Mouse (Mus musculus) heart, embryonic 14.5 days (tissue): ENCODE measurements around the gene Stxbp6. TPM values are rescaled to one million over a fixed set of nuclear protein-coding genes. Genes with fewer than 3 reads are reported as not detected.

Source experiments
- ATAC-seq: fragments of 200-750 bp; cut with Nextera tagmentation; 2 replicates; pipeline ENCODE4 v1.8.0; 2017; ENCODE audit warnings: low read depth, moderate TSS enrichment; ENCODE audit not compliant: insufficient number of reproducible peaks, insufficient read depth, low FRiP score
- H3K27ac ChIP-seq, 2 experiments: fragments of 200-500 bp in 1 of 2; fragments of 300-500 bp in 1 of 2; sonication (generic) in 1 of 2; replicated peaks in 1 of 2; 2 replicates each; pipeline ENCODE4 v1.5.1; 2012 to 2014; ENCODE audit warnings: low read depth in 2 of 2, low read length in 2 of 2, control low read depth in 1 of 2, mild to moderate bottlenecking in 1 of 2, mixed read lengths in 1 of 2; ENCODE audit not compliant: control insufficient read depth in 1 of 2, insufficient read depth in 1 of 2
- H3K27me3 ChIP-seq: fragments of 300-500 bp; sonication (generic); 2 replicates; pipeline ENCODE4 v1.6.1; 2014; ENCODE audit warnings: mild to moderate bottlenecking, low read length, control low read depth; ENCODE audit not compliant: control insufficient read depth, insufficient read depth
- H3K36me3 ChIP-seq: fragments of 300-500 bp; sonication (generic); 2 replicates; pipeline ENCODE4 v1.6.1; 2014; ENCODE audit warnings: mild to moderate bottlenecking, control low read depth, low read length, mixed read lengths; ENCODE audit not compliant: control insufficient read depth, insufficient read depth
- H3K4me1 ChIP-seq, 2 experiments: fragments of 200-500 bp in 1 of 2; fragments of 300-500 bp in 1 of 2; sonication (generic) in 1 of 2; 2 replicates each; pipeline ENCODE4 v1.6.1; 2012 to 2014; ENCODE audit warnings: low read length in 2 of 2, control low read depth in 1 of 2, mixed read lengths in 1 of 2; ENCODE audit not compliant: control insufficient read depth in 2 of 2, insufficient read depth in 2 of 2
- H3K4me2 ChIP-seq: fragments of 300-500 bp; sonication (generic); 2 replicates; pipeline ENCODE4 v1.6.1; 2014; ENCODE audit warnings: mild to moderate bottlenecking, low read length
- H3K4me3 ChIP-seq, 2 experiments: fragments of 200-500 bp in 1 of 2; fragments of 300-500 bp in 1 of 2; sonication (generic) in 1 of 2; 2 replicates each; pipeline ENCODE4 v1.5.1; 2012 to 2014; ENCODE audit warnings: low read length in 2 of 2, mild to moderate bottlenecking in 2 of 2, control low read depth in 1 of 2, low read depth in 1 of 2, moderate library complexity in 1 of 2; ENCODE audit not compliant: control insufficient read depth in 1 of 2, insufficient read depth in 1 of 2
- H3K9ac ChIP-seq: fragments of 300-500 bp; sonication (generic); 2 replicates; pipeline ENCODE4 v1.6.1; 2014; ENCODE audit warnings: mild to moderate bottlenecking, low read length
- H3K9me3 ChIP-seq: fragments of 300-500 bp; sonication (generic); 2 replicates; pipeline ENCODE4 v1.6.1; 2016; ENCODE audit warnings: low read length, control low read depth; ENCODE audit not compliant: control insufficient read depth
- WGBS: fragments of 180-500 bp; shearing (Covaris S2); extraction: QIAGEN DNeasy Blood & Tissue Kit; methylation state at CpG from one replicate; pipeline ENCODE4 v1.1.7; 2014; 5-methylcytosine and 5-hydroxymethylcytosine counted together
- polyA plus RNA-seq: library from polyadenylated mRNA; unstranded; fragments of >200 nt; fragmentation: Nextera tagmentation; extraction: Ambion mirVana; gene quantifications from 2 replicates; pipeline ENCODE4 v1.2.1, GENCODE M21; 2014

Gene Stxbp6
- polyA plus RNA-seq, 1 experiment from 2014 or later = 15.5 TPM

GRCm38 (mm10) chr12:44919613-44920012 lies 154.9 kb downstream of the Stxbp6 start:
- H3K4me3 ChIP-seq = no peak overlapping the region
- no peak overlapping the region for H3K9ac ChIP-seq
- WGBS = 93% methylated on average over 2 of the region's 2 CpGs
- H3K9me3 ChIP-seq = no peaks in the 10 kb centered on the region
- H3K4me2 ChIP-seq = no peak overlapping the region
- H3K36me3 ChIP-seq = no peaks in the 10 kb centered on the region
- ATAC-seq = no peak
- peaks cover 0 to 5% of the 10 kb centered on the region in 2 experiments; a peak in 1 of 4 replicates for H3K4me1 ChIP-seq
- H3K27ac ChIP-seq = no peak overlapping the region
- H3K27me3 ChIP-seq = no peaks in the 10 kb centered on the region

GRCm38 (mm10) chr12:44918929-44919328 lies 155.6 kb downstream of the Stxbp6 start:
- no peak overlapping the region for H3K4me3 ChIP-seq
- no peaks in the 10 kb centered on the region for H3K36me3 ChIP-seq
- H3K4me1 ChIP-seq = peaks cover 0 to 5% of the 10 kb centered on the region in 2 experiments; a peak in 1 of 4 replicates
- H3K9me3 ChIP-seq = no peaks in the 10 kb centered on the region
- H3K27ac ChIP-seq = no peak overlapping the region
- WGBS = 91% methylated on average over 2 of the region's 2 CpGs
- H3K4me2 ChIP-seq = no peak overlapping the region
- no peaks in the 10 kb centered on the region for H3K27me3 ChIP-seq
- no peak for ATAC-seq
- H3K9ac ChIP-seq = no peak overlapping the region

DNA sequence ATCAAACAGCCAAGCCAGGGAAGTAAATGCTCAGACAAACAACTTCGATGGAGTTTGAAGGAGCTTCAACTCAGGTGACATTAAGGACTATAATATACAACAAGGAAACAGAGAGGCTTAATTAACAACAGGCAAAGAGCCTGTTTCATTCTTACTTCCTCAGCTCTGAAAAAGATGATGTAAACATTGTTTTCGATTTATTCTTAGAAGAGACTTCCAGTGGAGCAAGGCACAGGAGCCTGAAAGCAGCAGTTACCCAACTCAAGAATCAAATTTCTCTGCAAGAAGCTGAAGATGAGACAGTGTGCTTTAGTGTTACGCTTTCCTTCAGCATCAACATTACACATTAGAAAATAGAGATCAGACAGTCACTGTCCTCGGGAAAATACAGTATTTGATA lies 160.7 kb downstream of the Stxbp6 start:
- H3K9ac ChIP-seq = no peak overlapping the region
- no peak overlapping the region for H3K4me3 ChIP-seq
- no peaks in the 10 kb centered on the region for H3K9me3 ChIP-seq
- H3K27ac ChIP-seq = no peak overlapping the region
- H3K27me3 ChIP-seq = no peaks in the 10 kb centered on the region
- H3K4me2 ChIP-seq = no peak overlapping the region
- WGBS = 82% methylated on average over 4 of the region's 4 CpGs
- no peaks in the 10 kb centered on the region for H3K36me3 ChIP-seq
- no peak for ATAC-seq
- H3K4me1 ChIP-seq = no peaks in the 10 kb centered on the region

- H3K4me3 ChIP-seq = no peak overlapping the region
- no peaks in the 10 kb centered on the region; a peak in 1 of 4 replicates for H3K4me1 ChIP-seq
- no peaks in the 10 kb centered on the region for H3K9me3 ChIP-seq
- H3K27ac ChIP-seq = no peak overlapping the region
- H3K4me2 ChIP-seq = no peak overlapping the region
- H3K36me3 ChIP-seq = no peaks in the 10 kb centered on the region
- 72% methylated on average over 3 of the region's 3 CpGs for WGBS
- H3K27me3 ChIP-seq = no peaks in the 10 kb centered on the region
- ATAC-seq = no peak
- H3K9ac ChIP-seq = no peak overlapping the region
These were observed 166.3 kb downstream of the Stxbp6 start for GRCm38 (mm10) chr12:44908028-44908702.

GRCm38 (mm10) chr12:44906001-44906400 lies 168.5 kb downstream of the Stxbp6 start:
- no peak overlapping the region for H3K9ac ChIP-seq
- no peaks in the 10 kb centered on the region for H3K36me3 ChIP-seq
- WGBS = 88% methylated on average over 2 of the region's 2 CpGs
- H3K4me2 ChIP-seq = no peak overlapping the region
- H3K9me3 ChIP-seq = no peaks in the 10 kb centered on the region
- no peak overlapping the region for H3K27ac ChIP-seq
- H3K4me1 ChIP-seq = no peaks in the 10 kb centered on the region; a peak in 1 of 4 replicates
- H3K27me3 ChIP-seq = no peaks in the 10 kb centered on the region
- H3K4me3 ChIP-seq = no peak overlapping the region
- ATAC-seq = no peak

- H3K4me2 ChIP-seq = no peak overlapping the region
- no peak overlapping the region for H3K27ac ChIP-seq
- no peaks in the 10 kb centered on the region for H3K9me3 ChIP-seq
- H3K4me3 ChIP-seq = no peak overlapping the region
- H3K27me3 ChIP-seq = no peaks in the 10 kb centered on the region
- no peaks in the 10 kb centered on the region for H3K36me3 ChIP-seq
- ATAC-seq = no peak
- H3K9ac ChIP-seq = no peak overlapping the region
- peaks cover 0 to 3% of the 10 kb centered on the region in 2 experiments; a peak in 2 of 4 replicates for H3K4me1 ChIP-seq
- 60% methylated on average over 1 of the region's 1 CpGs for WGBS
These were observed 171.2 kb downstream of the Stxbp6 start for GRCm38 (mm10) chr12:44903205-44903732.

- no peak overlapping the region for H3K27ac ChIP-seq
- H3K4me3 ChIP-seq = no peak overlapping the region
- H3K36me3 ChIP-seq = no peaks in the 10 kb centered on the region
- no peak overlapping the region for H3K9ac ChIP-seq
- no peak overlapping the region for H3K4me2 ChIP-seq
- 77% methylated on average over 5 of the region's 5 CpGs for WGBS
- peaks cover 0 to 6% of the 10 kb centered on the region in 2 experiments; a peak in 1 of 4 replicates for H3K4me1 ChIP-seq
- H3K9me3 ChIP-seq = no peaks in the 10 kb centered on the region
- ATAC-seq = no peak
- no peaks in the 10 kb centered on the region for H3K27me3 ChIP-seq
These were observed 175.2 kb downstream of the Stxbp6 start for GRCm38 (mm10) chr12:44899173-44899870.
